Mouse (Mus musculus) cerebral cortex, adult 2 months (tissue): ENCODE data around the gene Pex5l.

Experiments
- WGBS: fragments of 180-500 bp; shearing (Covaris S2); methylation state at CpG from one replicate; pipeline ENCODE4 v1.1.7; 2018; 5-methylcytosine and 5-hydroxymethylcytosine counted together

The Pex5l gene

GRCm38 (mm10) chr3:33142901-33143461 is at the start of gene Pex5l:
TSS of gene Pex5l (minus strand) at chr3:33143247.
- under 1% methylated on average over 84 of the region's 88 CpGs for WGBS

GRCm38 (mm10) chr3:33165186-33165585 is 22.1 kb upstream of the Pex5l start:
- 81% methylated on average over 3 of the region's 3 CpGs for WGBS

- 75% methylated on average over 7 of the region's 7 CpGs for WGBS
Measured at GRCm38 (mm10) chr3:33143592-33143991, 545 bp upstream of the Pex5l start.

GRCm38 (mm10) chr3:33142398-33142797 is 649 bp downstream of the Pex5l start:
- under 1% methylated on average over 17 of the region's 17 CpGs for WGBS

GRCm38 (mm10) chr3:33124796-33125195 is 18.3 kb downstream of the Pex5l start:
- 62% methylated on average over 5 of the region's 5 CpGs for WGBS

GRCm38 (mm10) chr3:33105785-33106184 is 37.3 kb downstream of the Pex5l start:
- WGBS: 82% methylated on average over 2 of the region's 2 CpGs

GRCm38 (mm10) chr3:33103501-33103900 is 39.5 kb downstream of the Pex5l start:
- WGBS: 62% methylated on average over 6 of the region's 6 CpGs

- WGBS: 42% methylated on average over 9 of the region's 9 CpGs
Measured at GRCm38 (mm10) chr3:33098550-33099295, 44.3 kb downstream of the Pex5l start.

GRCm38 (mm10) chr3:33093646-33094045 is 49.4 kb downstream of the Pex5l start:
- 58% methylated on average over 6 of the region's 6 CpGs for WGBS

GRCm38 (mm10) chr3:33090001-33090400 is 53.0 kb downstream of the Pex5l start:
- 43% methylated on average over 9 of the region's 9 CpGs for WGBS

GRCm38 (mm10) chr3:33089470-33089869 is 53.6 kb downstream of the Pex5l start:
- 46% methylated on average over 2 of the region's 2 CpGs for WGBS

- 73% methylated on average over 4 of the region's 4 CpGs for WGBS
Measured at GRCm38 (mm10) chr3:33088276-33088675, 54.8 kb downstream of the Pex5l start.

- WGBS: 24% methylated on average over 8 of the region's 8 CpGs
Measured at GRCm38 (mm10) chr3:33082806-33083338, 60.2 kb downstream of the Pex5l start.

GRCm38 (mm10) chr3:33081793-33082192 is 61.3 kb downstream of the Pex5l start:
- WGBS: 68% methylated on average over 4 of the region's 4 CpGs

GRCm38 (mm10) chr3:33079658-33080057 is 63.4 kb downstream of the Pex5l start:
- 66% methylated on average over 1 of the region's 1 CpGs for WGBS

- WGBS: 80% methylated on average over 3 of the region's 3 CpGs
Measured at GRCm38 (mm10) chr3:33079171-33079570, 63.9 kb downstream of the Pex5l start.

- 50% methylated on average over 2 of the region's 2 CpGs for WGBS
Measured at GRCm38 (mm10) chr3:33075696-33076095, 67.4 kb downstream of the Pex5l start.

- WGBS: 40% methylated on average over 10 of the region's 10 CpGs
Measured at GRCm38 (mm10) chr3:33074266-33074981, 68.6 kb downstream of the Pex5l start.

- 44% methylated on average over 1 of the region's 1 CpGs for WGBS
Measured at GRCm38 (mm10) chr3:33073905-33074265, 69.2 kb downstream of the Pex5l start.

GRCm38 (mm10) chr3:33070771-33071170 is 72.3 kb downstream of the Pex5l start:
- WGBS: 69% methylated on average over 6 of the region's 6 CpGs

- WGBS: 68% methylated on average over 5 of the region's 5 CpGs
Measured at GRCm38 (mm10) chr3:33068146-33068545, 74.9 kb downstream of the Pex5l start.

GRCm38 (mm10) chr3:33063590-33063989 is 79.5 kb downstream of the Pex5l start:
- 26% methylated on average over 6 of the region's 6 CpGs for whole genome bisulfite sequencing

GRCm38 (mm10) chr3:33061428-33061827 is 81.6 kb downstream of the Pex5l start:
- 49% methylated on average over 2 of the region's 2 CpGs for WGBS
